Mouse (Mus musculus): ENCODE data around the gene Rab11fip5.

GRCm38 (mm10) chr6:85333732-85334131, 40.7 kb downstream of the Rab11fip5 start:
- TF ChIP-seq E2F4 (IDR thresholded peaks at IDR 0.05; ENCODE audit: insufficient read depth) (no peak), POLR2A (IDR thresholded peaks at IDR 0.05; ENCODE audit: insufficient read length, low read depth) (no peak), USF1 (IDR thresholded peaks at IDR 0.05; ENCODE audit: low read depth) (no peak), MAX (IDR thresholded peaks at IDR 0.05; ENCODE audit: low read depth) (no peak), CEBPB (IDR thresholded peaks at IDR 0.05; ENCODE audit: insufficient read depth, poor library complexity, severe bottlenecking) (no peak), POLR2AphosphoS2 (IDR thresholded peaks at IDR 0.05; ENCODE audit: insufficient read length, low read depth) (no peak), REST (IDR thresholded peaks at IDR 0.05; ENCODE audit: insufficient read depth, insufficient read length) (no peak), TCF3 (IDR thresholded peaks at IDR 0.05; ENCODE audit: insufficient read length, low read depth) (no peak), MYOG (IDR thresholded peaks at IDR 0.05; ENCODE audit: control insufficient read depth in 1 of 3, insufficient read depth in 1 of 3, insufficient read length in 2 of 3, low read depth in 2 of 3) (no peak), TCF12 (IDR thresholded peaks at IDR 0.05; ENCODE audit: insufficient read depth, poor library complexity, severe bottlenecking) (no peak)

Measured in myocyte (in vitro differentiated cells).